Mouse (Mus musculus) erythroblast, embryonic 14.5 days (primary cell): ENCODE results near the gene Fndc4.

Experiments used
- GATA1 ChIP-seq: IDR thresholded peaks from 2 replicates; pipeline ENCODE4 v1.6.1; 2012; ENCODE audit warnings: low read length, inconsistent platforms, mixed read lengths
- TAL1 ChIP-seq: IDR thresholded peaks from 3 replicates; pipeline ENCODE4 v1.6.1; 2012; ENCODE audit warnings: low read length, inconsistent platforms, mixed read lengths

GRCm38 (mm10) chr5:31250716-31251115, 45.2 kb downstream of the Fndc4 start:
- TF ChIP-seq GATA1 (no peak), TAL1 (no peak)
